Mouse (Mus musculus) right cerebral cortex, postnatal 10 days (tissue): Measurements from ENCODE around the gene Sec24a.
A peak's percentile ranks its signal among the peaks of the same experiment; 100 is the strongest.

Experiments used
- DNase-seq, 2 experiments: peaks; one replicate each; pipeline ENCODE4 v3.0.0; 2021; ENCODE audit warnings: low spot score in 2 of 2

Gene Sec24a

GRCm38 (mm10) chr11:51649889-51650199 is 113.6 kb downstream of the Sec24a start:
- DNase-seq: peak in 1 of 2 experiments; percentile 41

- peak in 1 of 2 experiments; percentile 19 for DNase-seq
Observed at GRCm38 (mm10) chr11:51649111-51649888, 114.1 kb downstream of the Sec24a start.

GRCm38 (mm10) chr11:51648566-51648965 is 114.9 kb downstream of the Sec24a start:
- peak in 1 of 2 experiments; percentile 21 for DNase-seq

GRCm38 (mm10) chr11:51646751-51647667 is 116.4 kb downstream of the Sec24a start:
- DNase-seq: peak in 1 of 2 experiments; percentile 21

- peak in 1 of 2 experiments; percentile 20 for DNase-seq
Observed at GRCm38 (mm10) chr11:51646245-51646644, 117.2 kb downstream of the Sec24a start.

- peak in 1 of 2 experiments; percentile 36 for DNase-seq
Observed at GRCm38 (mm10) chr11:51645293-51645692, 118.1 kb downstream of the Sec24a start.

- peak in 1 of 2 experiments; percentile 21 for DNase-seq
Observed at GRCm38 (mm10) chr11:51644217-51644616, 119.2 kb downstream of the Sec24a start.

GRCm38 (mm10) chr11:51643761-51644160 is 119.7 kb downstream of the Sec24a start:
- DNase-seq: peak in 1 of 2 experiments; percentile 43

GRCm38 (mm10) chr11:51643202-51643601 is 120.2 kb downstream of the Sec24a start:
- DNase-seq: no peak
